Mouse (Mus musculus) common myeloid progenitor, adult 5-6 weeks (primary cell): ENCODE measurements around the gene Hyal5. TPM values are rescaled to one million over a fixed set of nuclear protein-coding genes. Genes with fewer than 3 reads are reported as not detected.

ENCODE experiments used
- ATAC-seq: replicated peaks from 2 replicates; pipeline ENCODE4 v1.8.0; 2016; ENCODE audit warnings: low read depth, mild to moderate bottlenecking, moderate TSS enrichment, inconsistent platforms; ENCODE audit not compliant: poor library complexity, severe bottlenecking
- total RNA-seq: library from RNA; stranded (forward); fragments of 200-1000, 187-1606 nt; gene quantifications from 2 replicates; pipeline ENCODE4 v1.2.3, GENCODE M21; 2017

The Hyal5 gene
- not detected in 2 replicates for total RNA-seq

- ATAC-seq = no peak
Observed at GRCm38 (mm10) chr6:24857697-24858096, at the start of gene Hyal5. TSS of gene Hyal5 (plus strand) at chr6:24857997.

GRCm38 (mm10) chr6:24822070-24822469, 35.7 kb upstream of the Hyal5 start:
- ATAC-seq = no peak

DNA sequence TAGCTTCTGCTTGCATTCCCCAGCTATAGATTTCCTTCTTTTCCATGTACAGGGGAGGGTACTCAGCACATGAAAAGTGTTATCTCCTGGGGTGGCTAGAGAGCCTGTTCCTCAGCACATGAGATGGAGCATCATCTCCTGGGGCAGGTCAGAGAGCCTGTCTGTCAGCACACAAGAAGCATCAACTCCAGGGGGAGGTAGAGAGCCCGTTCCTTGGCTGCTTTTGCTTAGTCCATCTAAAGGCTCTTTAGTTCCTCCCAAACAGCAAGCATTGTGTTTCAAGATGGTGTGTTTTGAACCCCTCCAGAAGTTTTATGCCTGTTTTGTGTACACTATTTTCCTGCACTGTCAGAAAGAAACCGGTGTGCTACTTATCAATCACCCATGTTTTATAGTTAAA, 2.5 kb downstream of the Hyal5 start:
- ATAC-seq = no peak

DNA sequence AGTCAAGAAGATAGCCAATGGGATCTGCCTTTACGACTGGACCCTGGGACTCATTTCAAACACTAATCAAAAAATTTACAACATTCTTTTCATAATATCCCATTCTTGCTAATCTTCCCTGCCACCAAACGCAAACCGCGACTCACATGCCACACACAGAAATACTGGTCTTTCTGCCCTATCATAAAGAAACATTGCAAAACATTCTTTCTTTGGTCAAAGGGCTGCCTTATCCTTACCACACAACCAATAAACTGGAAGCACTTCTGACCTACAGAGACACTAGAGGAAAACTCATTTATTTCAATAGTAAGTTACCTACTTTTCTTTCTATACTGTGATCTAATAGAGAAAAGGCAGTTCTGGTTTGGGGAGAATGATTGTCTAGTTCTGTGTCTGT, 5.9 kb downstream of the Hyal5 start:
- ATAC-seq = no peak

DNA sequence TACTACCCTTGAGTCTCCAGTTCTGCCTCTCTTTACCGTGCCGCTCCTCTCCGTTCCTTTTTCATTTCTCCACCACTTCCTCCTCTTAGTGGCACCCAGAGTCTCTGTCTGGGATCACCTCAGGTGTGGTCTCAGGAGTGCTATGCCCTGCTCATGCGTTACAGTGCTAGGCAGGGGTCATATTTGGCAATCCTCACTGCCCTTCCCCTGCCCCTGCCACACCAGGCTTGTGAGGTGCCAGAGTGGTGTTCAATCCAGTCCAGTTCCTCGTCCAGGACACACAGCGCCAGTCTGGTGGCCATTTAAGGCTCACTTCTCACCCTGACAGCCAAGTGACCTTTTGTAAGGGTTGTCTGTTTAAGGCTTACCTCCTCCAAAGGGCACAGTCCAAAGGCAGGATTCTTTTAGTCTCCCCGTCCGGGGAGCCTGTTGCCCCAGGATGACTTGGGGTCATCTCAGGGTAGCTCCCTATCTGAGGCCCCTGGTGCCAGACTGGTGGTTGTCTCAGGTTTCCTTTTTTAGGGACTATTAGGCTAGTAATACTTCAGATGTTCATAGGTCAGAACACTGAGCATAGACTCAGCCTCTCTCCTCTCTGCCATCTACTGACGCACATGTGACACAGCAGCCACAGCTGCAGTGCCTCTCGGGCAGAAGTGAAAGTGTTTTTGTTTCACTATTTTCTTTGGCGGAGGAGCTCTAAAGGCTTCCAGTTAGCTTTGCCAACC, 36.5 kb downstream of the Hyal5 start:
- peak; percentile 96 for ATAC-seq

- no peak; the same call in 1 of the 2 replicates for ATAC-seq
Observed at GRCm38 (mm10) chr6:24894874-24895183, 37.0 kb downstream of the Hyal5 start.

DNA sequence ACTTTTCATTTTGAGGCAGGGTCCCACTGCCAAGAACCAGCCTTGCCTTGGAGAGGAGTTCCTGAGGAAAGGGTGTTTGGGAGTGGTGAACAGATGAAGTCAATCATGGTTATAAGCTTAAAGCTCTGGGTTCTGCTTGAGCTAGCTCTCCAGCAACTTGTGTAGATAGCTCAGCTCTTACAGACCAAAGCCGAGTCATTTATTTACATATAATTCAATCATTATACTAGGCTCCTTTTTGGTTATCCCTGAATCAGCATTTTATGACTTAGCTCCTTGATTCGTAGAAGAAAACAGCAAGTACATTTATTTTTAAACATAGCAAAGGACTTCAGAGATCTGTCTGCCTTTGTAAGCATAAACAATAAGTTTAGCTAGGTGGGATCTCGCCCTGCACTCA, 47.3 kb downstream of the Hyal5 start:
- no peak for ATAC-seq

DNA sequence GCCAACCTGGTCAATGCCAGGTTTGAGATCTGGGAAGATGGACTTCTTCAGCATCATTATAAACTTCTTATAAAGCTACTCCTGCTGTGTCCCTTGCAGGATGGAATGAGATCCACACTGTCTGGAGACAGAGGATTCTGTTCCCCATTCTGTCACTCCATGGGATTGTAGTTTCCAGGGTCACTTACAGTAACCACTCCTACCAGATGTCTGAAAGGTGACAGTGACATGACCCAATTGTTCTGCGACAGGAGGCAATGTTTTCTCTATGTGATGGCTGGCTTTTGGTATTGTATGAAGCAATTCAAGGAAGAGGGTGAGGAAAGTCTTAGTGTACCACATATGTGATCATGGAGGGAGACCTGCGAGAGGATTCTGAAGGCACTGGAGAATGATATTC, 50.0 kb downstream of the Hyal5 start:
- no peak for ATAC-seq

- no peak for ATAC-seq
Observed at GRCm38 (mm10) chr6:24910016-24910727, 52.4 kb downstream of the Hyal5 start.

DNA sequence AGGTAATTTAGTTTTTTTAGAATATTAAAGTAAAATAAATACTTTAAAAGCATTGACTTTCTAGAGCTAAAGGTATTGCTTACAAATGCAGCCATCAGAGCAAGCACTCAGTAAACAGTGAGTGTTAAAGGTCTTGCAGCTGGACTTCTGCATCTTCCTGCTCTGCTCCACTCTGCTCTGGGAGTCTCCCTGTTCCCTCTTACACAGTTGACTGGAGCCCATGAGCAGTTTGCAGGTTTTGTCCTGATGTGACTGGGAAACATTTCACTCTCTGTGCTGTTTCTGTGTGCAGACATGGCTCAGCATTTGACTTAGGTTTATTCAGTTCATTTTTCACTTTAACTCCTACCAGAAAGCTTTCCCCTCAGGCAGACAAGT, 52.9 kb downstream of the Hyal5 start:
- no peak for ATAC-seq

GRCm38 (mm10) chr6:24913591-24913990, 55.8 kb downstream of the Hyal5 start:
- ATAC-seq = no peak

DNA sequence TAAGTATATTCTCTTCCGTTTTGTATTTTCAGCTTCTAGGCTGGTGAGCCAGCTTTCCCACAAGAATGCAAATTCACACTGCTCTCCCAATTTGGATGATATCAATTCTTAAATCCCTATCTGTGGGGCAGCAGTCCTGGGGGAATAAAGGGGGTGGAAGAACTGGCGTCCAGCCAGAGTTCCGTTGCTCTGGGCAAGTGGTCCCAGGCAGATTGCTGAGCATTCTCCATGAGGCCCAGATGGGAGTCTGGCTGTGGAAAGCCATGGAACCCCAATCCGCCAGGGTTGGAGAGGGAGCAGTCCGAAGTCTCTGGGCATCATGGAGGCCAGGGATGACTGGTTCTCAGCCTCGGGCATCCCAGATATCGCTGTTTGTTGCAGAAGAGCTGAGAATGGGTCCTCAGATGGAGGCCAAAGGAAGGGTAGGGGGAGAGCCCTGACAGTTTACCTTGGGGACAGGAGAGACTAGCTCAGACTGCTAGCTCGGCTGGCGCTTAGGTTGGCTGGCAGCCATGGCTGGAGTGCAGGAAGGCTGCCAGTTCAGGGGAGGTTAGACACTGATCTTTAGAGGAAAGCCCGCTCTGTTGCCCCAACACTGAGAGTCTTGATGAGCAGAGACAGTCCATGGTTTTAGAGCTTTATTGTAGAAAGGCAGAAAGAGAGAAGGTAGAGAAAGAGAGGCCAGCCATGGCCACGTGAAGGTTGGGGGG, 67.4 kb downstream of the Hyal5 start:
- no peak for ATAC-seq

Other genes with a start within 250 kb of the Hyal5 start
- gene Wasl, start 193.0 kb upstream of the Hyal5 start, total RNA-seq = 14.5 and 20.0 TPM in 2 replicates
- not detected in 2 replicates for gene Hyal6, start 124.8 kb upstream of the Hyal5 start, total RNA-seq
- gene Hyal4, start 109.7 kb upstream of the Hyal5 start, total RNA-seq = not detected in 2 replicates
- gene Spam1, start 66.8 kb upstream of the Hyal5 start, total RNA-seq = not detected in 2 replicates
- gene Tmem229a, start 98.3 kb downstream of the Hyal5 start, total RNA-seq = not detected in 2 replicates